Mouse (Mus musculus) midbrain, postnatal 0 days (tissue): ENCODE measurements at regions not wholly inside any gene's neighbourhood (a gene's known extent, or its start where the extent isn't known, plus 50 kb on each side); places are given as distances from the start of the nearest gene placed in this dataset.
"Not testable (repeated sequence)": the region's sequence is repeated elsewhere in the genome, so short reads cannot be mapped to it uniquely, and the experiment has no call there.

Source experiments
- ATAC-seq: fragments of 200-750 bp; cut with Nextera tagmentation; 2 replicates; pipeline ENCODE4 v1.8.0; 2017; ENCODE audit warnings: moderate number of reproducible peaks, mild to moderate bottlenecking, moderate TSS enrichment, moderate library complexity; ENCODE audit not compliant: low FRiP score
- DNase-seq: peaks from one replicate; pipeline ENCODE4 v3.0.0-alpha.2; 2015; ENCODE audit warnings: low spot score
- H3K27ac ChIP-seq: fragments of 300-500 bp; sonication (generic); 2 replicates; pipeline ENCODE4 v1.5.1; 2014; ENCODE audit warnings: low read depth, mild to moderate bottlenecking, low read length, mixed read lengths
- H3K27me3 ChIP-seq: fragments of 300-500 bp; sonication (generic); 2 replicates; pipeline ENCODE4 v1.6.1; 2014; ENCODE audit warnings: low read length, control low read depth, mixed read lengths; ENCODE audit not compliant: insufficient read depth
- H3K36me3 ChIP-seq: fragments of 300-500 bp; sonication (generic); 2 replicates; pipeline ENCODE4 v1.6.1; 2014; ENCODE audit warnings: low read length, control low read depth, mixed read lengths; ENCODE audit not compliant: insufficient read depth
- H3K4me1 ChIP-seq: fragments of 300-500 bp; sonication (generic); 2 replicates; pipeline ENCODE4 v1.6.1; 2014; ENCODE audit warnings: mild to moderate bottlenecking, control low read depth, antibody characterized with exemption, low read length, mixed read lengths; ENCODE audit not compliant: insufficient read depth
- H3K4me2 ChIP-seq: fragments of 300-500 bp; sonication (generic); 2 replicates; pipeline ENCODE4 v1.6.1; 2014; ENCODE audit warnings: low read depth, mild to moderate bottlenecking, low read length, mixed read lengths; ENCODE audit not compliant: poor library complexity, severe bottlenecking
- H3K4me3 ChIP-seq: fragments of 300-500 bp; sonication (generic); 2 replicates; pipeline ENCODE4 v1.5.1; 2014; ENCODE audit warnings: low read depth, mild to moderate bottlenecking, low read length, moderate library complexity
- H3K9ac ChIP-seq: fragments of 300-500 bp; sonication (generic); replicated peaks from 2 replicates; pipeline ENCODE4 v1.6.1; 2014; ENCODE audit warnings: mild to moderate bottlenecking, low read length, moderate library complexity, mixed read lengths; ENCODE audit not compliant: poor library complexity, severe bottlenecking
- H3K9me3 ChIP-seq: fragments of 300-500 bp; sonication (generic); 2 replicates; pipeline ENCODE4 v1.6.1; 2016; ENCODE audit warnings: low read length, control low read depth
- CTCF ChIP-seq: IDR thresholded peaks from 2 replicates; pipeline ENCODE4 v1.5.1; 2016; ENCODE audit warnings: antibody characterized with exemption, mild to moderate bottlenecking
- WGBS: fragments of 180-500 bp; shearing (Covaris S2); extraction: QIAGEN DNeasy Blood & Tissue Kit; methylation state at CpG from one replicate; pipeline ENCODE4 v1.1.7; 2014; 5-methylcytosine and 5-hydroxymethylcytosine counted together

DNA sequence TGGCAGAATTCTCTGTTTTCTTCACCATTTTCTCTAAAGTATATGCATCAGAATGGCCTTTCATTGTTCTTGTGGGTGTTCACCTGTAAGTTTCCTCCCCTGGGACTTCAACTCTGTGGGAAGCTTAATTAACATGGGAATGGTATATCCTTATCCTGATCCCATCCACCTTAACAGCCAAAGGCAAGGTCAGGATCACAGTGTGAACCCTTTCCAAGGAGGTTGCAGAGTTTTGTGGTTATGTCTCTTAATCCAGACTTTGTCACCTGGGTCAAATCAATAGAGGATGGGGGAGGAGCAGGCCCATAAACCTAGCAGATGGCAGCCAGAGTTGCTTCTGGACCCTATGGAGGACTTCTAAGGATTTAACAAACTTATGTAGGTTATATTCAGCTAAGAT lies 102.9 kb upstream of the Trim24 start:
- Histone ChIP-seq H3K4me3 (no peak overlapping the region), H3K9ac (no peak overlapping the region), H3K4me2 (no peak overlapping the region), H3K9me3 (no peaks in the 10 kb centered on the region), H3K36me3 (no peaks in the 10 kb centered on the region), H3K27ac (no peak overlapping the region), H3K27me3 (no peaks in the 10 kb centered on the region), H3K4me1 (no peaks in the 10 kb centered on the region)
- TF ChIP-seq CTCF = no peak
- ATAC-seq (no peak), DNase-seq (no peak)

DNA sequence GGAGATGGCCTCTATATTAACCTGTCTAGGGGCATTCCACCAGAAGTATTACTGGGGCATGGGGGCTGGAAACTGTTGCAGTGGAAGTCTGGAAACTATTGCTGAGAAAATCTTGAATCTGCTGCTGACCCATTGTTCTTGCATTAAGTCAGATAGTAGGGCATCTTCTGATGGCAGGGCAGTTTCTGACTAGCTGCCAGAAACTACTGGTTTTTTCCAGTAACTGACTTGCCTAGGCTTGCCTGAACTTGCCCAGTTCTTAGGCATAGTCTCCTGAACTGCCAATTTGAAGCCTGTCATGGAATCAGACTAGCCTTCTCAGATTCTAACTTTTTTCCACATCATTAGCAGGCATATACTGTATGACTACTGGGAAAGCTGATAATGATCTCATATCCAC lies 97.3 kb upstream of the Trim24 start:
- Histone ChIP-seq H3K27me3 (no peaks in the 10 kb centered on the region), H3K9me3 (no peaks in the 10 kb centered on the region), H3K9ac (no peak overlapping the region), H3K4me3 (no peak overlapping the region), H3K4me2 (no peak overlapping the region), H3K27ac (no peak overlapping the region), H3K36me3 (no peaks in the 10 kb centered on the region), H3K4me1 (no peaks in the 10 kb centered on the region)
- no peak for ATAC-seq
- DNase-seq = no peak
- no peak for TF ChIP-seq CTCF

DNA sequence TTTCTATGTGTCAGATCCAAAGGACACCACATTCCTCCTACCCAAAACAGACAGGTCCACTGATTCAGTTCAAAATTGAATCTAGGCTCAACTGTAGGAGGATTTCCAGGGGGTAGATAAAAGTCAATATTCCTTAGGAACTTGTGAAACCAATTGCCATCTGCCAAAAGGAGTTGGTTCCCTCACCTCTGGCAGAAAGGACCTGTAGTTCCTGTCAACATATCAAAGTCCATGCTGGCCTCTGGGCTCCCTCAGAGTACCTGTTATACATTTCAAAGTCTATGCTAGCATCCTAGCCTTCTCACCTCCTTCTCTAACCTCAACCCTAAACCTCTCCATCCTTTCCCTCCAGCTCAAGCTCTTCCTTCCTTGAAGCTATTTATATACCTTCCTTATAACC lies 95.5 kb upstream of the Trim24 start:
- H3K4me3 ChIP-seq = no peak overlapping the region
- H3K4me1 ChIP-seq = no peaks in the 10 kb centered on the region
- H3K9ac ChIP-seq = no peak overlapping the region
- H3K36me3 ChIP-seq = no peaks in the 10 kb centered on the region
- ATAC-seq (no peak), DNase-seq (no peak)
- H3K27me3 ChIP-seq = no peaks in the 10 kb centered on the region
- H3K9me3 ChIP-seq = no peaks in the 10 kb centered on the region
- no peak overlapping the region for H3K27ac ChIP-seq
- H3K4me2 ChIP-seq = no peak overlapping the region
- no peak for TF ChIP-seq CTCF

GRCm38 (mm10) chr6:37779893-37780292 lies 90.7 kb upstream of the Trim24 start:
- no peaks in the 10 kb centered on the region for H3K36me3 ChIP-seq
- H3K9me3 ChIP-seq = no peaks in the 10 kb centered on the region
- H3K4me1 ChIP-seq = no peaks in the 10 kb centered on the region
- no peak overlapping the region for H3K27ac ChIP-seq
- no peak for TF ChIP-seq CTCF
- no peak overlapping the region for H3K4me3 ChIP-seq
- no peak for ATAC-seq
- no peaks in the 10 kb centered on the region for H3K27me3 ChIP-seq
- no peak overlapping the region for H3K9ac ChIP-seq
- no peak overlapping the region for H3K4me2 ChIP-seq
- DNase-seq = no peak

GRCm38 (mm10) chr6:37781894-37782293 lies 88.7 kb upstream of the Trim24 start:
- no peak overlapping the region for H3K9ac ChIP-seq
- no peak for DNase-seq
- no peak overlapping the region for H3K4me2 ChIP-seq
- H3K4me3 ChIP-seq = no peak overlapping the region
- no peaks in the 10 kb centered on the region for H3K36me3 ChIP-seq
- H3K27ac ChIP-seq = no peak overlapping the region
- TF ChIP-seq CTCF = no peak
- no peak for ATAC-seq
- H3K4me1 ChIP-seq = no peaks in the 10 kb centered on the region
- H3K27me3 ChIP-seq = no peaks in the 10 kb centered on the region
- no peaks in the 10 kb centered on the region for H3K9me3 ChIP-seq

GRCm38 (mm10) chr6:37785280-37785679 lies 85.3 kb upstream of the Trim24 start:
- H3K27ac ChIP-seq, ATAC-seq, H3K9ac ChIP-seq, H3K4me2 ChIP-seq, H3K27me3 ChIP-seq, H3K36me3 ChIP-seq, H3K9me3 ChIP-seq, H3K4me1 ChIP-seq, DNase-seq, H3K4me3 ChIP-seq: not testable (repeated sequence)
- WGBS = 89% methylated on average over 3 of the region's 3 CpGs

DNA sequence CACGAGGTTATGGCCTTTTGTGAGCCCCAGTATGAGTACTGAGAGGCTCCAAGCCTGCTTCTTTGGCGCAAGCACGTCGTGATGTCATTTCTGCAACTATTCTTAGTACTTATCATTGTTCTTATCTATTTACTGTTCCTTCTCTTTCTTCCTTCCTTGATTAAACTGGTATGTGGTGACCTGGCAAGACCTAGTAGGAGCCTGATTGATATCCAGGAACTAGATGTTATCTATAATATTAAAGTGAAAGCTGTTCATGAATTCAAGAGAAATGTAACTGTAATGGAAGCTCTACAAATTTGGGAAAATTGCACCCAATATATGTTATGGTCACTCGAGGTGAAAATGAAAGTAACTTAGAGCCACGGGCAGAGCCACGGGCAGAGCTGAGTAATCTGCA lies 84.9 kb upstream of the Trim24 start:
- H3K27ac ChIP-seq = no peak overlapping the region
- no peaks in the 10 kb centered on the region for H3K9me3 ChIP-seq
- no peak for ATAC-seq
- WGBS = 91% methylated on average over 7 of the region's 7 CpGs
- no peak overlapping the region for H3K4me2 ChIP-seq
- DNase-seq = no peak
- H3K4me1 ChIP-seq = no peaks in the 10 kb centered on the region
- H3K4me3 ChIP-seq = no peak overlapping the region
- no peaks in the 10 kb centered on the region for H3K27me3 ChIP-seq
- no peak for TF ChIP-seq CTCF
- H3K36me3 ChIP-seq = no peaks in the 10 kb centered on the region
- no peak overlapping the region for H3K9ac ChIP-seq

DNA sequence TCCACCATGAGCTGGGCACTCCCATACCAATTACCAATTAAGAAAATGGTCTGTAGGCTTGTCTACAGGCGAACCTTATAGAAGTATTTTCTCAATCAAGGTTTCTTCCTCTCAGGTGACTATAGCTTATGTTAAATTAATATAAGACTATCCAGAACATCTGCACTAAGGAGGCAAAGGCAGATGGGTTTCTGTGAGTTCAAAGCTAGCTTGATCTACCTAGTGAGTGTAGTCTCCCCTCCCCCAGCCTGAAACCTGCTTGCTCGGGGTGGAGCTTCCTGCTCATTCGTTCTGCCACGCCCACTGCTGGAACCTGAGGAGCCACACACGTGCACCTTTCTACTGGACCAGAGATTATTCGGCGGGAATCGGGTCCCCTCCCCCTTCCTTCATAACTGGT lies 82.8 kb upstream of the Trim24 start:
- H3K4me3 ChIP-seq, H3K9ac ChIP-seq, DNase-seq, H3K4me2 ChIP-seq, H3K27ac ChIP-seq, H3K36me3 ChIP-seq, H3K9me3 ChIP-seq, ATAC-seq, H3K4me1 ChIP-seq, H3K27me3 ChIP-seq: not testable (repeated sequence)
- 77% methylated on average over 4 of the region's 8 CpGs for WGBS
